Mouse (Mus musculus): ENCODE results near the gene Fgf7.

GRCm38 (mm10) chr2:126006088-126006487 is 28.4 kb upstream of the Fgf7 start:
- TF ChIP-seq TAL1 (IDR thresholded peaks at IDR 0.05; ENCODE audit: low read length) (no peak), BHLHE40 (IDR thresholded peaks at IDR 0.05; ENCODE audit: borderline replicate concordance, low read depth, low read length) (no peak), TBP (IDR thresholded peaks at IDR 0.05; ENCODE audit: low read depth, low read length) (no peak), POLR2A (IDR thresholded peaks at IDR 0.05; ENCODE audit: control insufficient read depth in 1 of 2, insufficient read depth in 1 of 2, low read depth in 1 of 2, low read length in 2 of 2, poor library complexity in 1 of 2) (no peak), ZNF384 (IDR thresholded peaks at IDR 0.05; ENCODE audit: low read depth, low read length) (no peak), USF1 (IDR thresholded peaks at IDR 0.05; ENCODE audit: low read depth, low read length) (no peak), CTCF (IDR thresholded peaks at IDR 0.05 in 2 of 3, conservative IDR thresholded peaks at IDR 0.05 in 1 of 3; ENCODE audit: control insufficient read depth in 1 of 3, insufficient read depth in 1 of 3, low read depth in 2 of 3, low read length in 3 of 3, poor library complexity in 1 of 3, severe bottlenecking in 1 of 3) (peak; percentile 17 to 67 (median 63); a peak in 5 of 6 replicates), ETS1 (IDR thresholded peaks at IDR 0.05; ENCODE audit: low read depth, low read length) (no peak), ELF1 (IDR thresholded peaks at IDR 0.05; ENCODE audit: low read depth, low read length) (no peak), SMC3 (IDR thresholded peaks at IDR 0.05; ENCODE audit: low read depth, low read length) (peak; percentile 89), ZC3H11A (IDR thresholded peaks at IDR 0.05; ENCODE audit: low read depth, low read length) (peak; percentile 55)
